15 mouse cellular contexts compared by ENCODE assay signal in the genomic region with DNA sequence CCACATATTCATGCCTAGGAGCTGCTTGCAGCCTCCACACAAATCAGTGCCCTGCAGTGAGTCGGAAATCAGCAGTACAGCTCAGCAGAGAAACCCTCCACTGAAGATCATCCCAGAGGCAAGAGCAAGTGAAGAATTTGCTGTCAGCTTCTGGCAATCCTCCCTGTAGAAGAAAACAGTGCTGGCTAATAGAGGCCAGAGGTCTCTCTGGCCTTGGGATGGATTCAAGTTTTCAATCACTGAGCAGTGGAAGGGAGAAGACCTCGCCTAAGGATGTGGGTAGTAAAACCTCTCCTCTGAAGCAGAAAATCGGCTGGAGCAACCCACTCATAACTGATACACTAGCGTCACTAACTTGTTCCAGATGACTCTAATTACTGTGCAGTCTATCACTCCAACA.
DNase-seq lines count a peak whose midpoint lies in the region; ATAC-seq and TF ChIP-seq lines count a peak whose summit lies in the region.
"Had no signal": no experiment of that assay in that cellular context is flagged by ENCODE, and none has a peak within 500 bp of the region (broad histone marks: within the 10 kb centered on the region; RNA-seq: fewer than 3 reads in every experiment).

No protein-coding gene starts in this region.

- no peaks in the 10 kb centered on the region for H3K27me3 ChIP-seq in heart, adult 2 months (ENCODE audit: control insufficient read depth, insufficient read depth, low read length)
- H3K27me3 ChIP-seq: limb, embryonic 15.5 days; lung, embryonic 15.5 days; midbrain, embryonic 12.5 days; neural tube, embryonic 12.5 days had no signal

- no peak for TF ChIP-seq POLR2A in heart, adult 2 months (IDR thresholded peaks at IDR 0.05; ENCODE audit: insufficient read depth, low read depth, low read length)

- no peaks in the 10 kb centered on the region for H3K4me1 ChIP-seq in heart, adult 2 months (ENCODE audit: control insufficient read depth, insufficient read depth, low read length)
- H3K4me1 ChIP-seq: limb, embryonic 15.5 days; lung, embryonic 15.5 days; midbrain, embryonic 12.5 days; neural tube, embryonic 12.5 days had no signal

- 58% methylated on average over 4 of the region's 4 CpGs for WGBS in heart, adult 2 months

- TF ChIP-seq EP300 in heart, adult 2 months (IDR thresholded peaks at IDR 0.05; ENCODE audit: insufficient read depth, low read depth, low read length), result no peak

- H3K27ac ChIP-seq in heart, adult 2 months, result no peak overlapping the region
- H3K27ac ChIP-seq: limb, embryonic 15.5 days; lung, embryonic 15.5 days; midbrain, embryonic 12.5 days; neural tube, embryonic 12.5 days had no signal

- no peaks in the 10 kb centered on the region for H3K36me3 ChIP-seq in heart, adult 2 months (ENCODE audit: control insufficient read depth, insufficient read depth, low read length)
- H3K36me3 ChIP-seq: limb, embryonic 15.5 days; lung, embryonic 15.5 days; midbrain, embryonic 12.5 days; neural tube, embryonic 12.5 days had no signal

- H3K4me3 ChIP-seq in heart, adult 2 months, result no peak overlapping the region
- H3K4me3 ChIP-seq: limb, embryonic 15.5 days; lung, embryonic 15.5 days; midbrain, embryonic 12.5 days; neural tube, embryonic 12.5 days had no signal

- no peak for TF ChIP-seq CTCF in heart, adult 2 months (IDR thresholded peaks at IDR 0.05)

- H3K9ac ChIP-seq in heart, adult 2 months (ENCODE audit: low read depth, low read length), result no peak overlapping the region
- H3K9ac ChIP-seq: limb, embryonic 15.5 days; lung, embryonic 15.5 days; midbrain, embryonic 12.5 days; neural tube, embryonic 12.5 days had no signal

- ATAC-seq in activated CD4-positive, CD25-positive, alpha-beta regulatory T cell, adult 4 months, result no peak

- no peaks in the 10 kb centered on the region for H3K79me2 ChIP-seq in heart, adult 2 months (replicated peaks; ENCODE audit: control insufficient read depth, insufficient read depth, low read length)

- intact Hi-C loops in heart, postnatal 10 days (cut with DNase I), result no loop called here
- intact Hi-C loops in heart, adult 2 months (cut with DNase I), result no loop called here

- peak; percentile 3 to 7 for DNase-seq in heart, postnatal 10 days
- DNase-seq in heart, adult 2 months, result no peak
- peak; percentile 86 for DNase-seq in Muller cell, postnatal 12 days (ENCODE audit: inconsistent ontology term)
- DNase-seq in embryo, embryonic 11 days, result peak; percentile 13
- DNase-seq in kidney, postnatal 14 days, result peak; percentile 31
- no peak for DNase-seq in cerebellum, adult 11-12 months
- DNase-seq in thymus, adult 18-20 months, result no peak
- DNase-seq: B cell, adult 2 months; heart, postnatal 4 days; right cerebral cortex, adult 18-20 months had no signal

Comparison
In these comparisons a context has a peak if more than half of its experiments do, and no peak if none do; other contexts are left out.
1. DNase-seq: peak in heart, postnatal 10 days (2 of 2), Muller cell, postnatal 12 days (single experiment), embryo, embryonic 11 days (single experiment) and kidney, postnatal 14 days (single experiment); none in heart, adult 2 months (0 of 2), cerebellum, adult 11-12 months (single experiment) and thymus, adult 18-20 months (0 of 2).